Mouse (Mus musculus) adipocyte (in vitro differentiated cells): ENCODE measurements at regions not wholly inside any gene's neighbourhood (a gene's known extent, or its start where the extent isn't known, plus 50 kb on each side); places are given as distances from the start of the nearest gene placed in this dataset.

Experiments used
- DNase-seq: peaks from one replicate; pipeline ENCODE4 v3.0.0-alpha.2; 2016; ENCODE audit warnings: low spot score

DNA sequence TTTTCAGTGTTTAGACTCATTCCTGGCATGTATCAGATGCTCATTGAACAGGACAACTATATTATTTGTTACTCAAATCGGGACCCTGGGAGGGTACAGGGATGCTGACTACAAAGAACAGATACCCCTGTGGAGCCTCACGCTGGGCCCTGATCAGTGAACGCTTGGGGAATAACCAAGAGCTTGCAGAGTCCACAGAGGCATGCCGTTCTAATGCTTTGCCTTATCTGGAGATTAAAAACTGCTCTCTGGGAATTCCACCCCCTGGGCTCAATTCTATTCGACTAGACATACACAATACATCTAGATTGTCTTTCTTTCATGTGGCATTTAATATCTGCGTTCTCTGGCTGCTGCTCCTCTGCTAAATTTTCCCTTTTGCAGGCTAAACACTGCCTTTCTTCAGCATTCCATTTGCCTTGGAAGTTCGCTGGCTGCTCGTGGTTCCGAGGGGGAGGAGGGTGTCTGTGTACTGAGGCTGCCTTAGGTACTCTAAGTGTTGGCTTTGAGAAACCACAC is 272.8 kb downstream of the Foxo1 start:
- DNase-seq, result no peak

DNA sequence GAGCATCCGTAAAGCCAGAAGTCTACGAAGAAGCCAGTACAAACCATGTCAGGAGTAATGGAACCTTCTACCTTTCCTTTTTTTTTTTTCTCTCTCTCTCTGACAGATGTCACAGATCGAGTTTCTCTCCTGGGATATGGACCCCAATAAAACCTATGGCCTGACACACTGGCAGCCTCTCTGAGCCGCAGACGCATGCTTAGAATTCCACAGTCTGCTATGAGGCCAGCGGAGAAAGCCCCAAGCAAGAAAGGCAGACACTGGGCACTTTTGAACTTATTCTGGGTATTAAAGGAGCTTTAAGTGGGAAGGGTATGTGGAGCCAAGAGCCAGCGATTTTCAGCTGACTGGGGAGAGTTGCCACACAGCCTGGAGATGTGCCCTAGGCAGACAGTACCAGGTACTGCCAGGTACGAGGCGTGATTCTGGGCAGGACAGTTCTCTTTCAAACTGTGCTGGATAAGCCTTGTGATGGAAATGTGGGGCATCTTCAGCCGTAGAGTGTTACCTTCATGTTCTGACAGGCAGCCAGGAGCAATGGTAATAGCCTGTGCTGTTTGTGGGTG is 271.8 kb downstream of the Foxo1 start:
- DNase-seq, result no peak

DNA sequence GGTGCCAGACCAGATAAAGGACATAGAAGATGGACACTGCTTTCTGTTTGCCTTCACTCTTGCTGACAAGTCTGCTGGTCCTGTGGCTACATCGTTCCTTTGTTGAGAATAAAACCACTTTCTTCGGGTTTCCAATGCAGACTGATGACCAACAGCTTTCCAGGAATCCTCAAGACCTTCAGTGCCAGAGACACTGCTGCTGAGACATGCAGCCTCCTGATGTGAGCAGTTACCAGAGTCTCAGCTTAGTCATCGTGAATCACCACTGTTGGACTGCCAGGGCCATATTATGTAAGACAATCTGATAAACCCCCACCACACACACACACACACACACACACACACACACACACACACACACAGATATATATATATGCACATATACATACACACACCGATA is 270.2 kb downstream of the Foxo1 start:
- DNase-seq, result no peak

DNA sequence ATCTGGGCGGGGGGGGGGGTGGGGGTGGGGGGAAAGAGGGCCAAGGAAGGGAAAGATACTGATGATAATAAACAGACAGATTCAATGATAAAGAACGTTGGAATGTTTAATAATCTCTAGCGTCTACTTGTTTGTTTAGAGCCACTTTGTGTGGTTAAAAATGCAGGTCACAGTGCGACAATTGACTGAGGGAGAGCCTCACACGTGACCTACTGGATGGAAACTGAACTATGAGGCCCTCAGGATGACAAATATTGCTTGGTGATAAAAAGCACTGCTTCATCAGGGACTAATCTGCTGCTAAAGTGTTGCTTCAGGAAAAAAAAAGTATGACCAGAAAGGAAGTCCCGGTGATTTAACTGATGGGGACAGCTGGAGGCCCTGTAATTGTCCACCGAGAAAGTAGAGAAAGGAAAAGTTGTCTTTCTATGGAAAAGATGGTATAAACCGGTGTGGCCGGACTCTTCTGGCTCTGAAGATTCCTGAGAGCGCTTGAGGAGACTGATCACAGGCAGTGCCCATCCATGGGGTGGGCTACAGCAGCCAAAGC is 269.3 kb downstream of the Foxo1 start:
- no peak for DNase-seq

DNA sequence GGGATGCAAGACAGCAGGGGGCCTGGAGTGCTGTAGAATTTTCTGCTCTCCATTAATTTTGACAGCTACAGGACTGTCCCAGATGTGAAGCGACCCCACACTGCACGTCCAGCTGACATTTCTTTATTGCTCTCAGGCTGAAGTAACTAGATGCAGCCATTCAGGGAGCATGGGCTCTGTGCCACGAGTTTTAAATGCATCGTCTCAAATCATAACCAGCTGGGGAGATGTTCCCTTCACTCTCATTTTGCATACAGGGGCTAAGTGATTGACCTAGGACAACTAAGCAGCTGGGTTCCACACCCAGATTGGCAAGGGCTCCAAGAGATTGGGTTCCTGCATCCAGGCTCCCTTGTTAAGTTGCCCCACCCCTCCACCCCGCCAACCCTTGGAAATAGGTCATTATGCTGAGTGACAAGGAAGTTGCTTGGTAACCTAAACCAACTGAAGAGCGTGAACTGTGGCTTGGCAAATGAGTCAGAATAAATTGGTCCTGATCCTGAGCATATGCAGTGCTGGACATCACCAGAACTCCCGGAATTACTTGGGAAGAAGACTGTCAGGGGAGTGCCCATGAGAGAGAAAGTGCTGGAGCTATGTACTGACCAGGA is 267.4 kb downstream of the Foxo1 start:
- DNase-seq, result peak; percentile 53

DNA sequence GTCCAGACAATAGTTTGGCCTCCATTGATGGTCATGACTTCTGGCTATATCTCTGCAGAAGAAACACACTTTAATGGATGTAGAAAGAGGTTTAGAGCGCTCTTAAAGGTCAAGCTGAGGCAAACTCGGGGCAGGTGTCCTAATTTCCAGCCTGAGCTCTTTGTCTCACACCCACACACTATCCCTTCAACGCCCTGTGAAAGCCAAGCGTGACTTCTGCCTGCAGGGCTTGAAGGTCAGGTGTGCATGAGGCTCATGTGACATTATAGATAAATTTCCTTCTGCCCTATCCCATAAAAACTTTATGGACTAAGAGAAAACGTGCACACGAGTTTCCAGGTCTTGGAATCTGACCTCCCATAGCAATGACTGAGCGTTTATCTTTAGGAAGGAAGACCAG is 266.0 kb downstream of the Foxo1 start:
- no peak for DNase-seq

DNA sequence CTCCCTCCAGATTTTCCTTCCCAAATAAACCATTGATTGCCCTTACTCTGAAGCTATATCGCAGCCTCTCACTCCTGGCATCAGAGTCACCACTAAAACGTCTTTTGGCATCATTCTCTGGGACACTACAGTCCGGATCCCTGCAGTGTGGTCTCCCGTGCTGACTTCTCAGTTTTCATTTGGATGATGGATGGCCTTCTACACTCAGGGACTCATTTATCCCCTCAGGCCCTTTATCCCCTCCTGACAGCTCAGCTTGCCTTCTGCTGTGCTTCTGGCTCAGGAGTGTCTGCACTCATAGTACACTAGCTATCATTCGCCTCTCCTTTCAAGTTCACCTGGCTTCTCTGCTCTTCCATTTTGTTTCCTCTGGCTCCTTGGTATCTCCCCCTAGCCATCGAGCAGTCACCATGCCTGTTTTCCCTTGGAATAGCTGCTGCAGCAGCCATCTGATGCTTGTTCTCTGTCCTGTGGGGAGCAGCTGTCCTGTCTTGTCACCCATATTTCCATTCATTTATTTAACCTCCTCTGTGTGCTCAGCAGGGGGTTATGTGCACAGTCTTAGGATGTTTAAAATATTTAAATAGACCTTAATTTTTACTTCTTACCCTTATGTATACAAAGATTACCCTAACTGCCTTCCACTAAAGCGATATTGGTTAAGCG is 263.7 kb downstream of the Foxo1 start:
- no peak for DNase-seq

DNA sequence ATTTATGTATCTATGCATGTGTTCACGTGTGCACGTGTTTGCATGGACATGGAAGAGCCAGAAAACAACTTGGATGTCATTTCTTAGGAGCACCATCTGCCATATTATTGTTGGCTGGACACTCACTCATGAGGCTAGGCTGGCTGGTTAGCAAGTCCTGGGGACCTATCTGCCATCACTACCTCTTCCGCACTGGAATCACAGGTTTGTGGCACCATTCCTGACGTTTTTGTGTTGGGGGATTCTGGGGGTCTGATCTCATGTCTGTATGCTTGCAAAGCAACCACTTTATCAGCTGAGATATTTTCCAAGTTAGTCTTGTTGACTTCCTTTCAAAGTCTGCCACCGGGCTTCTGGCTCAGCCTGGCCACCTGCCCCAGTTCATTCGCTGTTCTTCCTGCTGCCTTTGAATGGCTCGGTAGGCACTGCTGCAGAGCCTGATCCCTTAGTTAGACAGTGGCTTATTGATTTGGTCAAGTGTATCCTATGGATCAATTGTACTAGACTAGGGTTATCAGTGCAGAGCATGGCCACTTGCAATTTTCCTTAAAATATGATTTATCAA is 262.4 kb downstream of the Foxo1 start:
- DNase-seq, result no peak

DNA sequence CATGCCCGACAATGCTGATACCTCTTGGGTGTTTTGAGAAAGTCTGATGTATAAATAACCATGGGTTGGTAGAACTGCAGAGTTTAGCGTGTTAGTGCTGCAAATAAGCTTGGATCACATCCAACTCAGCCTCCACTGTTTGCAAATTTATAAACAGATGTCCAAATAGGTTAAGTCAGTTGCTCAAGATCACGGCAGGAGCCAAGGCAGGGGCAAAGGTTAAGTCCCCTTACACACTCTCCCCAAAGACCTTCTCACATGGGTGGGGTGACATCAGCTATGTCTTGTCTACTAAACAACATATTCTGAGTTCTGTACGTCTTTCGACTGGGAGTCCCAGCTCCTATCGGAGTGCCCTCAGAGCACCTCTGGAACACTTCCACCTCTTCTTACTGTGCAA is 261.0 kb downstream of the Foxo1 start:
- DNase-seq, result peak; percentile 90

DNA sequence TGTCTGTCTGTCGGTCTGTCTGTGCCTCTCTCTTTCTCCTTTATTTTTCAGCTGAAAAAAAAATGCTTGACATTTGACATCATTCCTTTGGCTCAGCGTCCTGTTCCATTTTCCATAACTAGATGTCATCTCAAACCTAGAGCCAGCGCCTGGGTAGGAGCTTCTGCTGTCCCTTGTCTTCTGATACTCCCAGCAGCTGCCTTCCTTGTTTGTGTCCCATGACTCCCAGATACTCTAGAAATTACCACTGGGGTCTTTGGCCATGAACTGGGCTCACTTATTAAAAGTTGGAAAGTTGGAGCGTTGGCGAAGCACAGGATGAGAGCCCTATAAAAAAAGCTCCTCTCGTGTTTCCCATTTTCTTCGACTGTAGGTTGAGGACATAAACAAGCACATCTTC is 260.4 kb downstream of the Foxo1 start:
- DNase-seq, result peak; percentile 75

DNA sequence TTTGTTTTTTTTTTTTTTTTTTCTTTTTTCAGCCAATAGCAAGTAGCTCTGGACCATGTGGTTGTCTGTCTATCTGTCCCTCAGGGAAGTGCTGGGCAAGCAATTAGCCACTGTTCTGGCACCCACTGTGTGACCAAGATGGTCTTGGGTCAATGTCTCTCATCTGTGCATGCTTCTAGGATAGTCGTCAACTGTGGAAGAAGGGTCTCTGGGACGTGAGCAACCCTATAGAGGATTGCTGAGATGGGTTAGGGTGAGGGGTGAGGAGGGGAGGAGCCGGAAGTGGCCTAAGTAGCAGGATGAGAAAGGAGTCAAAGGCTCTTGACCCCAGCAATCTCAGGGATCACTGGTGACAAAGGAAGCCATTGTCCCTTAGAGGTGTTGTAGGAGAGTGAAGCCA is 259.6 kb downstream of the Foxo1 start:
- no peak for DNase-seq

DNA sequence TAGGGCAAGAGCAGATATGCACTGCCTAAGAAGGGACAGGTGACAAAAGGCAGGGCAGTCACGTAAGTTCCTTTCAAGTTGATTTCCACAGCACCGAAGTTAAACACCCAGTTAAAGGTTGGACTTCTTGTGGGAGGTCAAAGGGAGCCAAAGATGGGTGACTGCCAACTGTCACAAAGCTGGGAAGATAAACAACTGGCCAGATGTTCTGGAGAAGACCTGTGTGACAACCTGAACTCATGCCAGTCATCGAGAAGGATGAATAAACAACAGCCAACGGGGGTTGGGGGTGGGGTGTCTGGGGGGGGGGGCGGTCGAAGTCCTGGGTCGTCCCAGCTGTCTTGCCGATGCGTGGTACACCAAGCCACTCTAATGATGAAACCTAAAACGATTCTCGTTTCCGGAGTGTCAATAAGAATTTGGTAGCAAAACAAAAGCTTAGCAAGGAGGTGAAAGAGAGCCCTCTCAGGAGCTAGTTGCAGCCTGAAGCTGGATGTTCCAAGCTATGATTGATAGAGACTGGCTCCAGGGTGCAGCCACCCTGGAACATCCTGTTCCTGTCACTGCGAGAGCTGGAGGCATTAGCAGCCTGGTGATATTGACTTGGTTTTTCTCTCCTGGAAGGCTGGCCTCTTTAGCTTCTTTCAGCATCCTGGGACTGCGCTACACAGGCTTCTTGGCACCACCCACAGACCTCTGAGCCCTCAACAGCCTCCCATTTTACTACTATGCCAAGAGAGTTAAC is 259.0 kb downstream of the Foxo1 start:
- peak; percentile 90 for DNase-seq

DNA sequence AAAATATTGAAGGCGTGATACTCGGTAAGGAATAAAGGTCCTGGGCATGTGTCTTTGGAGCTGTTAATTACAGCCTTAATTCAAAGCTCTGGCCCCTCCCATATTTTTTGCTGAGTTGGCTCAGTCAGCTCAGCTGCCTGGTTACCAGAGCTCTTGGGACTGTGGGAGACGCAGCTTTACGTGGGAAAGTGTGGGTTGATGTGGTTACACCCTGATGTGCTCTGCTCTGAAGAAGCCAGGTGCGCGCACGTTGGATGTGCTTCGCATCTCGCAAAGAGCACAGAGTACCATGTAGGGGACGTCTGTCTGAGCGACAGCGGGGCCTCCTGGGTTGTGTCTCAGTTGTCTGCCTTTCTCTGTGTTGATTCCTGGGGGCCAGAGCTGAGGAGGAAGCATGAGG is 254.8 kb downstream of the Foxo1 start:
- DNase-seq, result no peak

DNA sequence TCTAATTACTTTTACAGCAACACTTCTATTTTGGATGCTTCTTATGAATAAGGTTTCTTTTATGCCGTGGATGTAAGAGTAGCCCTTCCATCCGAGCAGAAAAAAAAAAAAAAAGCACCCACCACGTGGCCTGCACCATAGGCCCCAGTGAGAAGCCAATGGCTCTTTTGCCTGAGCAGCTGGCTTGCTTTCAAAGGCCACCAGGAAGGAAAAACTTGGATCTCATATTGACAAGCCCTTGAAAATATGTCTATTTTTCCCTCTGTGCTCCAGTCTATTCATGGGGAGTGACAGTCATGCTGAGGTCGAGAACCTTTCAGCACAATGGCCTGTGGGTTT is 252.4 kb downstream of the Foxo1 start:
- peak; percentile 29 for DNase-seq

DNA sequence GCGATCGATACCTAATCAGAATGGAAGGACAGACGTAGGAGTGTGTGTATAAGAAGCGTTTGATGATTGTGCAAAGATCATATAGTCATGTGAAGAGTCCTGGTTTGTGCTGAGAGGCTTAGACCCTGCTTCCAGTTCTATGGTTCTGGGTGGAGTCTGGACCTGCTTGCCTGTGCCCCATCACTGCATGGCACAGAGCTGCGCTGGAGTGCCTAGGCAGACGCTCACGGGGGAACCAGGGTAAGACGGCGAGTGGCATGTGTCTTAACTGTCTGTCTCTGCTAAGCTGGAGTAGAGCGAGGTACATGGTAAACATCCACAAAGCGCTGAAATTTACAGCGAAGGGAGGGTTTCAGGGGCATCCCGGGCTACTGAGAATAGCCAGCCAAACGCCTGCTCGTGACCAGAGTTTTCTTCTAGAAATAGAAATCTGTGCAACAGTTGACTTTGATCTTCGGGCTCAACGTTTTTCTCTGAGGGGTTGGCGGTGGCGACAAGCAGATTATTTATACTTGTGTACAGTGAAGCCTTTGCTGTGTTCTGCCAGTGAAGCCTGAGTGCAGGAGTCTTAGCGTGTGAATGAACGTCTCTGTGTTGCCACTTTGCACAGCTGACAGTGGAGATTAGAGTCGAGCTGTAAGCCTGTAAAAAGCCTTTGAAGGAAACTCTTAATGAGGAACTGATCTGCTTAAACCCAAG is 251.9 kb downstream of the Foxo1 start:
- DNase-seq, result no peak

DNA sequence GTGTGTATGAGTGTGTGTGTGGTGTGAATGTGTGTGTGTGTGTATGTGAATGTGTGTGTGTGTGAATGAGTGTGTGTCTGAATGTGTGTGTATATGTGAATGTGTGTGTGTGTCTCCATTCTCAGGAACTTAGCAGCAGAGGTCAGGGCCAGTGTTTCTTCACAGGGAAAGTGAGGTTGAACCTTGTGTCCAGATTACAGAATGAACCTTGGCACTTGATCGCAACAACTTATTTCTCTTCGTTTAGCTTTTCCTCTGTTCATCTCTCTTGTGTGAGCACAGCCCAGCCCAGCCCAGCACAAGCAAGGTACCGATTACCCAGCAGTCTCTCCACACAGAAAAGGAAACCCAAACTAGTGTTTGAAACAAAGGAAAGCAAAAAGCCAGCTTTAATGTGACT is 249.7 kb downstream of the Foxo1 start:
- DNase-seq, result peak; percentile 79

DNA sequence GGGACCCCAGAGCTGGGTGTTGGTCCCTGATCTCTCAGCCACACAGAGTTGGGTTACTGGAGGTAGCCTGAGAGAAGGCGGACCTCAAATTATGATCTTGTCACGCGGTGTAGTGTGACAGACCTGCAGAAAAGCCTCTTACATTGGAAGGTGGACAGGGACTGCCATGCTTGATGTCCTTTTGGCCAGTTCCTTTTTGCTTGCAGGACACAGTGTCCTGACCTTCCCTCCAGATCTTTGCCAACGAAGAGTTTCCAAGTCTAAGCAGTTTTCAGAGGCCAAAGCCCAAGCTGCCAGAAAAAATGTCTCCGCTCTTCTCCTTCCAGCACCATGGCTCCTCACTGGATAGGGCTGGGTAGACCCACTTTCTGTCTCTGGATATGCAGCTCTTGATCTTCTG is 248.6 kb downstream of the Foxo1 start:
- DNase-seq, result peak; percentile 74

DNA sequence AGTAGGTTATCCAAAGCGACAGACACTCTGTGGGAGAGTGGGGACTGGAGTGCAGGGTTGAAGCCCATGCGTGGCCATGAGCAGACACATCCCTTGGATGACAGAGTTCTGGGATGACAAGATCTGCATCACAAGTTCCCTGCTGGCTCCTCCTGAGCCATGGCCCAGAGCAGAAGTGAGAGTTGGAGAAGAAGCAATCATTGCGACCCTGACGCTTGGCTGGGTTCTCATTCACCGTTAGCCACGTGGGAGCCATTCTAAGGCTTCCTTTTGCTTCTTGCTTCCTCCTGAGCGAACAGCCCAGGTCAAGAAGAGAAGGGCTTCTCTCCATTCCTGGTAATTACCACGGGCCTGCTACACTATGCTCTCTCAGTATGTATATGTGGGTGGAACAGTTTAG is 244.6 kb downstream of the Foxo1 start:
- DNase-seq, result no peak

DNA sequence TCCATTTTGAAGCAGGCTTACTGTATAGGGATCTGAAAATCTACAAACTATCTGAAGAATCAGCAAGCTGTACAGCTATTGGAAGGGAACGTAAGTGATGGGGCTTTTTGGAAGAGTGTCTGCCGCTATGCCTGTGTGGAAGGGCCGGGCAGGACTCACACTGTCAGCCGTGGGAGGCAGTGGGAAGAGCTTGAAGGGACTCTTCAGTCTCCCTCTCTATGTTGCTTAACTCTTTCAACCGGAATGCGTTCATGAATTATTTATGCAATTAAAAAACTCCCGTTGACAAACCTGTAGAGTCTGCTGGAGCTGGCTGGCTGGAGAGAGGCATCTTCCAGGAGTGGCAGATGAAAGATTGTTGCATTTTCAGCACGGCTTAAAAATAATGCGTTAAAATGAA is 243.4 kb downstream of the Foxo1 start:
- no peak for DNase-seq

DNA sequence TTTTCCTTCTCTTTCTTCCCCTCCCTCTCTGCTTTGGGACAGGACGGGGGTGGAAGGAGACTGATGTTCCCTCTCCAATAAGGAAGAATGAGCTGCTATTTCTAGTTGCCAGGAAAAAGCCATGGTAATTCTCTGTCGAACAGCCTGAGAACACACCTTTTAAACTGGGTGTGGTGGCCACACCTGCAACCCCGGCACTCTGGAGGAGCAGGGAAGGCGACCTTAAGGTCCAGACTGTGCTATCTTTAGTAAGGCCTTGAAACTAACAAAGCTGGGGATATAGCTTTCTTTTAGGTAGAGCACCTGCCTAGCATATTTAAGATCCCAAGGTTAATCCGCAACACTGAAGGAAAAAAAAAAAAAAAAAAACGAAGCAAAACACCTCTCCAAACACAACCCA is 242.7 kb downstream of the Foxo1 start:
- no peak for DNase-seq

DNA sequence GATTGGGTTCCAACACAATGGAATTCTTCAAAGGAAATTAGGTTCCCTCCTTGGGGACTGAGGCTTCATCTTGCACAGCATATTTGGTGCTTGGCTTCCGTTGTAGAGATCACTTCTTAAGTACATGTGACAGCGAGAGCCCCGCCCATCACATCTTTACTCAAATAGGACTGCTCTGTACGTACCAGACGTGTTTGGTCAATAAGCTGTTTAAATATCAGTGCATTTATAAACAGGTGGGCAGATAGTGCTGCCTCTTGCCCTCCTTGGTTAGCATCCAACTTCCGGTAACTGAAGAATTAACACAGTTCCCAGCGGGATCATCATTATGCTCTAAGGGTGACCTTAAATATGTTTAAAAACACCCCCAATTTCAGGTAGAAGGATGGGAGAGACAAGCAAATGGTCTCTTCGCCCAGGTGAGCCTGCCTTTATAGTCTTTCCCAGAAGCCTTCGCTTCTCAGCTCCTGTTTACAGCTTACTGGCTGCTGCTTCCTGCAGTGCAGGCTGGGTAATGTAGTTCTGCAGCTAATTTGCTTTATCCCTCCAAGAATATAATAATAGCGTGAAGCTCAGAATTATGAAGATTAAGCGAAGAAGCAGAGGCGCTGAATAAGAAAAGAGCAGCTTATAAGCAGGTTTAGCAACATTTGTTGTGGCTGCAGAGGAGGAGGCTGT is 242.1 kb downstream of the Foxo1 start:
- DNase-seq, result no peak
